Mouse (Mus musculus) kidney, embryonic 15.5 days (tissue): ENCODE results near the gene Ackr2. TPM values are rescaled to one million over a fixed set of nuclear protein-coding genes. Genes with fewer than 3 reads are reported as not detected.

Source experiments
- ATAC-seq: fragments of 200-750 bp; cut with Nextera tagmentation; replicated peaks from 2 replicates; pipeline ENCODE4 v1.8.0; 2017; ENCODE audit warnings: moderate TSS enrichment; ENCODE audit not compliant: low FRiP score
- H3K27ac ChIP-seq: fragments of 300-500 bp; sonication (generic); 2 replicates; pipeline ENCODE4 v1.5.1; 2015; ENCODE audit warnings: mild to moderate bottlenecking, inconsistent platforms
- H3K27me3 ChIP-seq: fragments of 300-500 bp; sonication (generic); 2 replicates; pipeline ENCODE4 v1.6.1; 2015; ENCODE audit warnings: inconsistent platforms
- H3K36me3 ChIP-seq: fragments of 300-500 bp; sonication (generic); 2 replicates; pipeline ENCODE4 v1.6.1; 2015; ENCODE audit warnings: inconsistent platforms
- H3K4me1 ChIP-seq: fragments of 300-500 bp; sonication (generic); 2 replicates; pipeline ENCODE4 v1.6.1; 2015; ENCODE audit warnings: inconsistent platforms
- H3K4me2 ChIP-seq: fragments of 300-500 bp; sonication (generic); 2 replicates; pipeline ENCODE4 v1.6.1; 2015; ENCODE audit warnings: moderate library complexity, mild to moderate bottlenecking, inconsistent platforms
- H3K4me3 ChIP-seq: fragments of 300-500 bp; sonication (generic); replicated peaks from 2 replicates; pipeline ENCODE4 v1.5.1; 2015; ENCODE audit warnings: mild to moderate bottlenecking, inconsistent platforms
- H3K9ac ChIP-seq: fragments of 300-500 bp; sonication (generic); 2 replicates; pipeline ENCODE4 v1.6.1; 2015; ENCODE audit warnings: mild to moderate bottlenecking, inconsistent platforms
- H3K9me3 ChIP-seq: fragments of 300-500 bp; sonication (generic); replicated peaks from 2 replicates; pipeline ENCODE4 v1.6.1; 2016; ENCODE audit warnings: inconsistent platforms
- WGBS: fragments of 180-500 bp; shearing (Covaris S2); methylation state at CpG from one replicate; pipeline ENCODE4 v1.1.7; 2015; ENCODE audit warnings: mixed read lengths; 5-methylcytosine and 5-hydroxymethylcytosine counted together
- polyA plus RNA-seq: library from polyadenylated mRNA; unstranded; fragments of >200 nt; fragmentation: Nextera tagmentation; extraction: Ambion mirVana; gene quantifications from 2 replicates; pipeline ENCODE4 v1.2.1, GENCODE M21; 2015

Ackr2 gene
- polyA plus RNA-seq, 1 experiment from 2014 or later, result 0.57 TPM

- no peak for ATAC-seq
- WGBS, result 67% methylated on average over 10 of the region's 10 CpGs
- no peak overlapping the region for H3K9ac ChIP-seq
- H3K9me3 ChIP-seq, result no peaks in the 10 kb centered on the region
- H3K27me3 ChIP-seq, result no peaks in the 10 kb centered on the region
- H3K27ac ChIP-seq, result no peak overlapping the region
- H3K4me2 ChIP-seq, result no peak overlapping the region
- no peak overlapping the region for H3K4me3 ChIP-seq
- no peaks in the 10 kb centered on the region for H3K4me1 ChIP-seq
- no peaks in the 10 kb centered on the region for H3K36me3 ChIP-seq
These were observed 9.4 kb downstream of the Ackr2 start for GRCm38 (mm10) chr9:121907356-121908070.

GRCm38 (mm10) chr9:121908321-121908720 lies 10.2 kb downstream of the Ackr2 start:
- H3K27ac ChIP-seq, result no peak overlapping the region
- peaks cover 1% of the 10 kb centered on the region; the same call in 1 of the 2 replicates for H3K27me3 ChIP-seq
- no peak overlapping the region for H3K4me3 ChIP-seq
- H3K9me3 ChIP-seq, result no peaks in the 10 kb centered on the region
- no peak overlapping the region for H3K9ac ChIP-seq
- ATAC-seq, result no peak
- H3K36me3 ChIP-seq, result no peaks in the 10 kb centered on the region
- no peaks in the 10 kb centered on the region for H3K4me1 ChIP-seq
- 91% methylated on average over 17 of the region's 17 CpGs for WGBS
- no peak overlapping the region for H3K4me2 ChIP-seq

GRCm38 (mm10) chr9:121909635-121910034 lies 11.5 kb downstream of the Ackr2 start:
- Histone ChIP-seq H3K4me1 (no peaks in the 10 kb centered on the region), H3K4me3 (no peak overlapping the region), H3K27me3 (peaks cover 3% of the 10 kb centered on the region; the same call in 1 of the 2 replicates), H3K36me3 (no peaks in the 10 kb centered on the region), H3K4me2 (no peak overlapping the region), H3K9me3 (no peaks in the 10 kb centered on the region), H3K9ac (no peak overlapping the region), H3K27ac (no peak overlapping the region)
- ATAC-seq, result no peak
- WGBS, result 78% methylated on average over 6 of the region's 6 CpGs

GRCm38 (mm10) chr9:121911196-121911595 lies 13.0 kb downstream of the Ackr2 start:
- no peaks in the 10 kb centered on the region for H3K36me3 ChIP-seq
- no peak overlapping the region for H3K4me2 ChIP-seq
- H3K4me3 ChIP-seq, result no peak overlapping the region
- 92% methylated on average over 7 of the region's 7 CpGs for WGBS
- no peak for ATAC-seq
- H3K27ac ChIP-seq, result no peak overlapping the region
- H3K4me1 ChIP-seq, result no peaks in the 10 kb centered on the region
- H3K27me3 ChIP-seq, result peaks cover 3% of the 10 kb centered on the region; the same call in 1 of the 2 replicates
- H3K9ac ChIP-seq, result no peak overlapping the region
- H3K9me3 ChIP-seq, result no peaks in the 10 kb centered on the region

- H3K4me2 ChIP-seq, result no peak overlapping the region
- H3K9me3 ChIP-seq, result no peaks in the 10 kb centered on the region
- H3K36me3 ChIP-seq, result no peaks in the 10 kb centered on the region
- H3K9ac ChIP-seq, result no peak overlapping the region
- H3K27ac ChIP-seq, result no peak overlapping the region
- ATAC-seq, result no peak
- no peaks in the 10 kb centered on the region for H3K4me1 ChIP-seq
- WGBS, result 78% methylated on average over 4 of the region's 4 CpGs
- H3K4me3 ChIP-seq, result no peak overlapping the region
- peaks cover 3% of the 10 kb centered on the region; the same call in 1 of the 2 replicates for H3K27me3 ChIP-seq
These were observed 14.6 kb downstream of the Ackr2 start for GRCm38 (mm10) chr9:121912786-121913185.

GRCm38 (mm10) chr9:121914226-121914757 lies 16.1 kb downstream of the Ackr2 start:
- no peak for ATAC-seq
- H3K27me3 ChIP-seq, result peaks cover 3% of the 10 kb centered on the region; the same call in 1 of the 2 replicates
- no peak overlapping the region for H3K27ac ChIP-seq
- H3K9ac ChIP-seq, result no peak overlapping the region
- H3K4me2 ChIP-seq, result no peak overlapping the region
- 60% methylated on average over 8 of the region's 8 CpGs for WGBS
- H3K9me3 ChIP-seq, result no peaks in the 10 kb centered on the region
- no peaks in the 10 kb centered on the region for H3K36me3 ChIP-seq
- no peak overlapping the region for H3K4me3 ChIP-seq
- H3K4me1 ChIP-seq, result no peaks in the 10 kb centered on the region

GRCm38 (mm10) chr9:121915056-121915455 lies 16.9 kb downstream of the Ackr2 start:
- Histone ChIP-seq H3K9me3 (no peaks in the 10 kb centered on the region), H3K27me3 (peaks cover 3% of the 10 kb centered on the region; the same call in 1 of the 2 replicates), H3K4me1 (no peaks in the 10 kb centered on the region), H3K4me3 (no peak overlapping the region), H3K4me2 (no peak overlapping the region), H3K9ac (no peak overlapping the region), H3K36me3 (no peaks in the 10 kb centered on the region), H3K27ac (no peak overlapping the region)
- 91% methylated on average over 10 of the region's 10 CpGs for WGBS
- no peak for ATAC-seq

GRCm38 (mm10) chr9:121916102-121916501 lies 17.9 kb downstream of the Ackr2 start, which contains the start of gene Cyp8b1:
TSS of gene Cyp8b1 (minus strand) at chr9:121916305.
- no peaks in the 10 kb centered on the region for H3K36me3 ChIP-seq
- ATAC-seq, result no peak
- H3K4me1 ChIP-seq, result no peaks in the 10 kb centered on the region
- no peaks in the 10 kb centered on the region for H3K9me3 ChIP-seq
- no peak within 1 kb of the TSS for H3K4me2 ChIP-seq
- no peak within 1 kb of the TSS for H3K9ac ChIP-seq
- no peak within 1 kb of the TSS for H3K4me3 ChIP-seq
- 74% methylated on average over 8 of the region's 8 CpGs for WGBS
- no peak within 1 kb of the TSS for H3K27ac ChIP-seq
- H3K27me3 ChIP-seq, result peaks cover 3% of the 10 kb centered on the region; the same call in 1 of the 2 replicates

- 68% methylated on average over 10 of the region's 10 CpGs for WGBS
- Histone ChIP-seq H3K27me3 (no peaks in the 10 kb centered on the region), H3K9ac (no peak overlapping the region)
These were observed 20.9 kb downstream of the Ackr2 start for GRCm38 (mm10) chr9:121919027-121919501.

GRCm38 (mm10) chr9:121923443-121923842 lies 25.3 kb downstream of the Ackr2 start:
- Histone ChIP-seq H3K27ac (no peak overlapping the region), H3K36me3 (no peaks in the 10 kb centered on the region), H3K27me3 (peaks cover 8% of the 10 kb centered on the region; the same call in 1 of the 2 replicates), H3K9ac (no peak overlapping the region), H3K4me1 (0 out of 2 replicates have a peak, but pooled peaks cover 3% of the 10 kb centered on the region), H3K9me3 (no peaks in the 10 kb centered on the region), H3K4me2 (no peak overlapping the region), H3K4me3 (no peak overlapping the region)
- no peak for ATAC-seq
- WGBS, result 79% methylated on average over 8 of the region's 8 CpGs

More at GRCm38 (mm10) chr9:121919027-121919501, 20.9 kb downstream of the Ackr2 start:
- no peak for ATAC-seq
- Histone ChIP-seq H3K27ac (no peak overlapping the region), H3K9me3 (no peaks in the 10 kb centered on the region), H3K4me1 (no peaks in the 10 kb centered on the region), H3K36me3 (no peaks in the 10 kb centered on the region), H3K4me2 (no peak overlapping the region), H3K4me3 (no peak overlapping the region)

- Histone ChIP-seq H3K4me2 (no peak overlapping the region), H3K9me3 (no peaks in the 10 kb centered on the region)
- no peak for ATAC-seq
These were observed 25.8 kb downstream of the Ackr2 start for GRCm38 (mm10) chr9:121923906-121924305.

GRCm38 (mm10) chr9:121924901-121925560 lies 26.9 kb downstream of the Ackr2 start:
- Histone ChIP-seq H3K36me3 (no peaks in the 10 kb centered on the region), H3K4me1 (0 out of 2 replicates have a peak, but pooled peaks cover 3% of the 10 kb centered on the region), H3K9me3 (no peaks in the 10 kb centered on the region), H3K27ac (no peak overlapping the region), H3K9ac (no peak overlapping the region), H3K4me2 (no peak overlapping the region), H3K27me3 (peaks cover 8% of the 10 kb centered on the region; the same call in 1 of the 2 replicates), H3K4me3 (no peak overlapping the region)
- WGBS, result 92% methylated on average over 9 of the region's 9 CpGs
- ATAC-seq, result no peak

More at GRCm38 (mm10) chr9:121923906-121924305, 25.8 kb downstream of the Ackr2 start:
- H3K4me1 ChIP-seq, result 0 out of 2 replicates have a peak, but pooled peaks cover 3% of the 10 kb centered on the region
- H3K9ac ChIP-seq, result no peak overlapping the region
- H3K4me3 ChIP-seq, result no peak overlapping the region
- no peak overlapping the region for H3K27ac ChIP-seq
- WGBS, result 84% methylated on average over 5 of the region's 5 CpGs
- H3K27me3 ChIP-seq, result peaks cover 8% of the 10 kb centered on the region; the same call in 1 of the 2 replicates
- no peaks in the 10 kb centered on the region for H3K36me3 ChIP-seq
